Mouse (Mus musculus): Measurements from ENCODE around the gene Ptpn5.

DNA sequence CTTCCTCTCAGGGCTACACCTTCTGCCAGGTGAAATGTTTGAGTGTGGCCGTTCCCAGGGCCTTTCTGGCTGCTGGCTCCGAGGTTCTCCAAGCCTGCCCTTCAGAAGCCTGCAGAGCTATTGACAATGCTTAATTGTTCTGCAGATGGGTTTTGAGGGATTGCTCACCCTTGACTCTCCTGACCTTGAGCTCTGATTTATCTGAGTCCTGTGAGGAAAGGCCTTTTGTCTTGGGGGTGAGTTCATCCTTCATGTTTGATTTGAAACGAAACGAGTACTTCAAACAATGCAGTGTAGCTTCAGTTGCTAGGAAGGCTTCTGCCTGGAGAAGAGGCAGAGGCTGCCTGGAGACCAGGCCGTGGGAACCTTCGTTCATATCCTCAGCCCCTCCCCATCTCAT is 10.8 kb upstream of the Ptpn5 start:
- TF ChIP-seq GATA1 (IDR thresholded peaks at IDR 0.05; ENCODE audit: borderline replicate concordance, low read length) (no peak), FLI1 (IDR thresholded peaks at IDR 0.05; ENCODE audit: low read length) (no peak)
